Mouse (Mus musculus): ENCODE measurements around the gene Ddx42. TPM values are rescaled to one million over a fixed set of nuclear protein-coding genes. Genes with fewer than 3 reads are reported as not detected.
"Not testable (repeated sequence)": the region's sequence is repeated elsewhere in the genome, so short reads cannot be mapped to it uniquely, and the experiment has no call there.

The Ddx42 gene
- polyA plus RNA-seq, 1 experiment from 2014 or later: 87.1 TPM

- Histone ChIP-seq H3K9ac (peak overlapping the region; percentile 82), H3K4me3 (peak overlapping the region; percentile 77), H3K4me1 (replicated peaks) (peaks cover 15% of the 10 kb centered on the region), H3K9me3 (no peaks in the 10 kb centered on the region), H3K27ac (replicated peaks) (no peak overlapping the region), H3K4me2 (peak overlapping the region; percentile 75), H3K36me3 (peaks cover 14% of the 10 kb centered on the region), H3K27me3 (no peaks in the 10 kb centered on the region)
- no peak for ATAC-seq (ENCODE audit: low read depth)
- 89% methylated on average over 5 of the region's 5 CpGs for WGBS
Measured at GRCm38 (mm10) chr11:106192241-106192640, 24.5 kb upstream of the Ddx42 start.

- ATAC-seq (ENCODE audit: low read depth): peak; percentile 10
- WGBS: 12% methylated on average over 19 of the region's 19 CpGs
- Histone ChIP-seq H3K4me2 (peak overlapping the region; percentile 75), H3K27me3 (no peaks in the 10 kb centered on the region), H3K9me3 (no peaks in the 10 kb centered on the region), H3K4me3 (peak overlapping the region; percentile 77), H3K27ac (replicated peaks) (peak overlapping the region; percentile 89), H3K9ac (peak overlapping the region; percentile 82), H3K36me3 (peaks cover 20% of the 10 kb centered on the region), H3K4me1 (replicated peaks) (peaks cover 15% of the 10 kb centered on the region)
Measured at GRCm38 (mm10) chr11:106192657-106193370, 23.9 kb upstream of the Ddx42 start.

GRCm38 (mm10) chr11:106193371-106194154 is 23.2 kb upstream of the Ddx42 start:
- 0% methylated on average over 44 of the region's 44 CpGs for WGBS
- Histone ChIP-seq H3K4me3 (peak overlapping the region; percentile 77), H3K9me3 (no peaks in the 10 kb centered on the region), H3K36me3 (peaks cover 27% of the 10 kb centered on the region), H3K27me3 (no peaks in the 10 kb centered on the region), H3K4me1 (replicated peaks) (peaks cover 15% of the 10 kb centered on the region), H3K4me2 (peak overlapping the region; percentile 75), H3K9ac (peak overlapping the region; percentile 82), H3K27ac (replicated peaks) (peak overlapping the region; percentile 89)
- peak; percentile 96 for ATAC-seq (ENCODE audit: low read depth)

GRCm38 (mm10) chr11:106194155-106194541 is 22.6 kb upstream of the Ddx42 start:
- no peaks in the 10 kb centered on the region for H3K27me3 ChIP-seq
- peak overlapping the region; percentile 75 for H3K4me2 ChIP-seq
- peak overlapping the region; percentile 89 for H3K27ac ChIP-seq (replicated peaks)
- H3K4me3 ChIP-seq: peak overlapping the region; percentile 77
- H3K9me3 ChIP-seq: no peaks in the 10 kb centered on the region
- H3K4me1 ChIP-seq (replicated peaks): peaks cover 15% of the 10 kb centered on the region
- H3K36me3 ChIP-seq: peaks cover 32% of the 10 kb centered on the region
- WGBS: 40% methylated on average over 3 of the region's 3 CpGs
- H3K9ac ChIP-seq: peak overlapping the region; percentile 70
- no peak for ATAC-seq (ENCODE audit: low read depth)

GRCm38 (mm10) chr11:106194891-106195290 is 21.8 kb upstream of the Ddx42 start:
- H3K9me3 ChIP-seq: no peaks in the 10 kb centered on the region
- no peak overlapping the region for H3K27ac ChIP-seq (replicated peaks)
- no peak overlapping the region for H3K4me3 ChIP-seq
- peaks cover 34% of the 10 kb centered on the region for H3K36me3 ChIP-seq
- WGBS: 92% methylated on average over 7 of the region's 7 CpGs
- no peaks in the 10 kb centered on the region for H3K27me3 ChIP-seq
- no peak overlapping the region for H3K9ac ChIP-seq
- no peak for ATAC-seq (ENCODE audit: low read depth)
- peaks cover 15% of the 10 kb centered on the region for H3K4me1 ChIP-seq (replicated peaks)
- H3K4me2 ChIP-seq: no peak overlapping the region

- no peak overlapping the region for H3K4me3 ChIP-seq
- H3K4me2 ChIP-seq: no peak overlapping the region
- no peak overlapping the region for H3K27ac ChIP-seq (replicated peaks)
- H3K27me3 ChIP-seq: no peaks in the 10 kb centered on the region
- H3K9me3 ChIP-seq: no peaks in the 10 kb centered on the region
- no peak for ATAC-seq (ENCODE audit: low read depth)
- H3K36me3 ChIP-seq: peaks cover 38% of the 10 kb centered on the region
- peaks cover 15% of the 10 kb centered on the region for H3K4me1 ChIP-seq (replicated peaks)
- no peak overlapping the region for H3K9ac ChIP-seq
Measured at GRCm38 (mm10) chr11:106195341-106195740, 21.4 kb upstream of the Ddx42 start.

GRCm38 (mm10) chr11:106198277-106198676 is 18.4 kb upstream of the Ddx42 start:
- H3K36me3 ChIP-seq: peaks cover 65% of the 10 kb centered on the region
- H3K27ac ChIP-seq (replicated peaks): no peak overlapping the region
- no peak overlapping the region for H3K9ac ChIP-seq
- WGBS: 92% methylated on average over 4 of the region's 4 CpGs
- peaks cover 6% of the 10 kb centered on the region for H3K4me1 ChIP-seq (replicated peaks)
- no peaks in the 10 kb centered on the region for H3K27me3 ChIP-seq
- H3K4me2 ChIP-seq: no peak overlapping the region
- no peak overlapping the region for H3K4me3 ChIP-seq
- no peak for ATAC-seq (ENCODE audit: low read depth)
- H3K9me3 ChIP-seq: no peaks in the 10 kb centered on the region

- not testable (repeated sequence) for H3K9ac ChIP-seq; H3K27me3 ChIP-seq; H3K4me2 ChIP-seq; H3K9me3 ChIP-seq; ATAC-seq (ENCODE audit: low read depth); H3K4me1 ChIP-seq (replicated peaks); H3K4me3 ChIP-seq; H3K27ac ChIP-seq (replicated peaks)
- WGBS: 94% methylated on average over 7 of the region's 7 CpGs
- peaks cover 81% of the 10 kb centered on the region for H3K36me3 ChIP-seq
Measured at GRCm38 (mm10) chr11:106199997-106200396, 16.7 kb upstream of the Ddx42 start.

GRCm38 (mm10) chr11:106200756-106201155 is 16.0 kb upstream of the Ddx42 start:
- no peaks in the 10 kb centered on the region for H3K4me1 ChIP-seq (replicated peaks)
- 84% methylated on average over 6 of the region's 6 CpGs for WGBS
- H3K27ac ChIP-seq (replicated peaks): no peak overlapping the region
- no peak overlapping the region for H3K4me2 ChIP-seq
- no peaks in the 10 kb centered on the region for H3K27me3 ChIP-seq
- no peaks in the 10 kb centered on the region for H3K9me3 ChIP-seq
- ATAC-seq (ENCODE audit: low read depth): no peak
- H3K4me3 ChIP-seq: no peak overlapping the region
- no peak overlapping the region for H3K9ac ChIP-seq
- peaks cover 86% of the 10 kb centered on the region for H3K36me3 ChIP-seq

GRCm38 (mm10) chr11:106201337-106202122 is 15.2 kb upstream of the Ddx42 start:
- Histone ChIP-seq H3K36me3 (peaks cover 87% of the 10 kb centered on the region), H3K9ac (no peak overlapping the region), H3K4me2 (no peak overlapping the region), H3K4me1 (replicated peaks) (no peaks in the 10 kb centered on the region), H3K27me3 (no peaks in the 10 kb centered on the region), H3K9me3 (no peaks in the 10 kb centered on the region), H3K4me3 (no peak overlapping the region), H3K27ac (replicated peaks) (no peak overlapping the region)
- no peak for ATAC-seq (ENCODE audit: low read depth)
- WGBS: 96% methylated on average over 19 of the region's 19 CpGs

- Histone ChIP-seq H3K4me1 (replicated peaks) (no peaks in the 10 kb centered on the region), H3K4me2 (no peak within 1 kb of the TSS), H3K36me3 (peaks cover 87% of the 10 kb centered on the region), H3K4me3 (no peak within 1 kb of the TSS), H3K9ac (no peak within 1 kb of the TSS), H3K27me3 (no peaks in the 10 kb centered on the region), H3K9me3 (no peaks in the 10 kb centered on the region), H3K27ac (replicated peaks) (no peak within 1 kb of the TSS)
- WGBS: 91% methylated on average over 5 of the region's 5 CpGs
- no peak for ATAC-seq (ENCODE audit: low read depth)
Measured at GRCm38 (mm10) chr11:106202123-106202465, 14.6 kb upstream of the Ddx42 start, which contains the start of gene Strada. Strada (minus strand) TSS chr11:106202168.

GRCm38 (mm10) chr11:106212771-106213170 is 4.0 kb upstream of the Ddx42 start:
- Histone ChIP-seq H3K4me1 (replicated peaks) (peaks cover 31% of the 10 kb centered on the region), H3K9ac (no peak overlapping the region), H3K36me3 (peaks cover 53% of the 10 kb centered on the region), H3K27ac (replicated peaks) (no peak overlapping the region), H3K27me3 (no peaks in the 10 kb centered on the region), H3K4me3 (no peak overlapping the region), H3K9me3 (no peaks in the 10 kb centered on the region), H3K4me2 (no peak overlapping the region)
- no peak for ATAC-seq (ENCODE audit: low read depth)
- WGBS: 87% methylated on average over 8 of the region's 8 CpGs
